Mouse (Mus musculus) liver, embryonic 15.5 days (tissue): Measurements from ENCODE around the gene Nckap5l. TPM values are rescaled to one million over a fixed set of nuclear protein-coding genes. Genes with fewer than 3 reads are reported as not detected.

Experiments used
- ATAC-seq: fragments of 200-750 bp; cut with Nextera tagmentation; 2 replicates; pipeline ENCODE4 v1.8.0; 2017; ENCODE audit warnings: moderate number of reproducible peaks, mild to moderate bottlenecking, moderate library complexity; ENCODE audit not compliant: insufficient read depth
- H3K27ac ChIP-seq: fragments of 300-500 bp; sonication (generic); replicated peaks from 2 replicates; pipeline ENCODE4 v1.5.1; 2015; ENCODE audit warnings: mild to moderate bottlenecking, inconsistent platforms
- H3K27me3 ChIP-seq: fragments of 300-500 bp; sonication (generic); 2 replicates; pipeline ENCODE4 v1.6.1; 2015; ENCODE audit warnings: mild to moderate bottlenecking, inconsistent platforms
- H3K36me3 ChIP-seq: fragments of 300-500 bp; sonication (generic); replicated peaks from 2 replicates; pipeline ENCODE4 v1.6.1; 2015; ENCODE audit warnings: moderate library complexity, mild to moderate bottlenecking, inconsistent platforms
- H3K4me1 ChIP-seq: fragments of 300-500 bp; sonication (generic); replicated peaks from 2 replicates; pipeline ENCODE4 v1.6.1; 2015; ENCODE audit warnings: inconsistent platforms
- H3K4me2 ChIP-seq: fragments of 300-500 bp; sonication (generic); 2 replicates; pipeline ENCODE4 v1.6.1; 2015; ENCODE audit warnings: moderate library complexity, mild to moderate bottlenecking, inconsistent platforms
- H3K4me3 ChIP-seq: fragments of 300-500 bp; sonication (generic); replicated peaks from 2 replicates; pipeline ENCODE4 v1.5.1; 2015; ENCODE audit warnings: mild to moderate bottlenecking, inconsistent platforms
- H3K9ac ChIP-seq: fragments of 300-500 bp; sonication (generic); 2 replicates; pipeline ENCODE4 v1.6.1; 2015; ENCODE audit warnings: moderate library complexity, mild to moderate bottlenecking, inconsistent platforms
- H3K9me3 ChIP-seq: fragments of 300-500 bp; sonication (generic); replicated peaks from 2 replicates; pipeline ENCODE4 v1.6.1; 2016; ENCODE audit warnings: inconsistent platforms
- WGBS: fragments of 180-500 bp; shearing (Covaris S2); methylation state at CpG from one replicate; pipeline ENCODE4 v1.1.7; 2015; ENCODE audit warnings: mixed read lengths; ENCODE audit not compliant: insufficient replicate concordance; 5-methylcytosine and 5-hydroxymethylcytosine counted together
- polyA plus RNA-seq: library from polyadenylated mRNA; unstranded; fragments of >200 nt; fragmentation: Nextera tagmentation; extraction: Ambion mirVana; gene quantifications from 2 replicates; pipeline ENCODE4 v1.2.1, GENCODE M21; 2015

Nckap5l gene
- polyA plus RNA-seq: 0.92 and 1.3 TPM in 2 replicates

DNA sequence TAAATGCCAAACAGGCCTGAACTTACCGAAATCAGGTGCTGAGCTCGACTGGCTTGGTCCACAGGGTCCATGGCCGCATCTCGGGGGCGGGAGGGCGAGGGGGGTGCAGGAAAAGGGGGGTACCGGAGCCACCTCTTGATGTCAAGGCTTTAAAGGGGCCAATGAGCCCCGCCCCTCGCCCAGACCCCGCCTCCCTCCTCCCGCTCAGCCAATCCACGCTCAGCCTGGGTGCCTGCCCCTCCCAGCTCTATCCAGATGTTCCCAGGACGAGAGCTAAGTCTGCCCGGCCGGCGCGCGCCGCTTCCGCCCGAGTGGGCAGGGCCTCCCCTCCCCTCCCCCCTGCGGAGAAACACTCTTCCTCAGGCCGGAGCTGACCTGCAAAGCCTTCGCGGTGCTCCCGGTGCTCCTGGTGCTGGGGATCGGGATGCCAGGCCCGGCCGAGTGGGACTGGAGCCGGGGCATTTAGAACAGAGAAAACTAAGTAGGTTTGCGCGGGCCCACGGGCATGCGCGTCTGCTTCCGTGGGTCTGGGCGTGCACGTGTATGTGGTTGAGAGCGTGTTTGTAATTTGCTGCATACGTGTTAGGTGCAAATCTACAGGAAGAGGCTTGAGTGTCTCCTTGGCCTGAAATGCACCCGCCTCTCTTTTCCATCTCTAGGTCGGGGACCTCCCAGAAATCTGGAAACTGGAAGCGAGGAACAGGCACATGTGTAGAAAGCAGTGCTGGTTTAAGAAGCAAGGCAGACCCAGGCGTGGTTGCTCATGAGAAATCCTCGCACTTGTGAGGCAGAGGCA, at the start of gene Nckap5l:
TSS of gene Nckap5l (minus strand) at position 143 of the 796 bp plus-strand sequence.
- Histone ChIP-seq H3K4me1 (peaks cover 22% of the 10 kb centered on the region), H3K9ac (peak within 1 kb of the TSS; percentile 58), H3K36me3 (no peaks in the 10 kb centered on the region), H3K4me2 (peak within 1 kb of the TSS; percentile 89), H3K9me3 (no peaks in the 10 kb centered on the region), H3K27me3 (peaks cover 13% of the 10 kb centered on the region), H3K4me3 (peak within 1 kb of the TSS; percentile 68), H3K27ac (peak within 1 kb of the TSS; percentile 0; the same call in 1 of the 2 replicates)
- ATAC-seq: peak; percentile 87
- 1% methylated on average over 43 of the region's 45 CpGs for WGBS

- WGBS: 57% methylated on average over 15 of the region's 15 CpGs
- H3K4me3 ChIP-seq: no peak overlapping the region
Measured at GRCm38 (mm10) chr15:99505324-99506095, 48.0 kb upstream of the Nckap5l start.

DNA sequence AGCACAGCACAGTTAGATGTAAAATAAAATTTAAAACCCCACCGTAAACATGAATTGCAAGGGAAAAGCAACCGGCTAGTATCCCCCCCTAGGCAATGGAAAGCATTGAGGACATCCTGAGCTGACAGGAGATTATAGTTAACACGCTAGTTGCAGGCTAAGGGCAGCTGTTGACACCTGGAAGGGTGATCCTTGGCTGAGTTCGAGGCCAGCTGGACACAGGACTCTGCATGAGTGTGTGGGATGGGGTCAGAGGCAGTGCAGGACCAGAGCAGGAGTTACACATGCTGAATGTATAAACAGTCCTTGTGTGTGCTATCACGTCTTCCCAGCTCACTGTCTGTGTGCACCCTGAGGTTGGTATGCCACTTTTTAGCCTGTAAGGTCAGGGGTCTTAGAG, 45.7 kb upstream of the Nckap5l start:
- WGBS: 56% methylated on average over 5 of the region's 5 CpGs
- no peak overlapping the region for H3K4me2 ChIP-seq
- no peak overlapping the region for H3K27ac ChIP-seq
- no peaks in the 10 kb centered on the region for H3K36me3 ChIP-seq
- H3K27me3 ChIP-seq: no peaks in the 10 kb centered on the region
- no peak overlapping the region for H3K4me3 ChIP-seq
- no peaks in the 10 kb centered on the region for H3K9me3 ChIP-seq
- H3K4me1 ChIP-seq: peaks cover 20% of the 10 kb centered on the region
- ATAC-seq: no peak
- H3K9ac ChIP-seq: no peak overlapping the region

More at GRCm38 (mm10) chr15:99505324-99506095, 48.0 kb upstream of the Nckap5l start:
- no peaks in the 10 kb centered on the region for H3K27me3 ChIP-seq
- H3K4me1 ChIP-seq: peaks cover 4% of the 10 kb centered on the region; the same call in 1 of the 2 replicates
- no peak for ATAC-seq
- H3K4me2 ChIP-seq: no peak overlapping the region
- no peaks in the 10 kb centered on the region for H3K36me3 ChIP-seq
- no peaks in the 10 kb centered on the region for H3K9me3 ChIP-seq
- H3K9ac ChIP-seq: no peak overlapping the region
- H3K27ac ChIP-seq: no peak overlapping the region

DNA sequence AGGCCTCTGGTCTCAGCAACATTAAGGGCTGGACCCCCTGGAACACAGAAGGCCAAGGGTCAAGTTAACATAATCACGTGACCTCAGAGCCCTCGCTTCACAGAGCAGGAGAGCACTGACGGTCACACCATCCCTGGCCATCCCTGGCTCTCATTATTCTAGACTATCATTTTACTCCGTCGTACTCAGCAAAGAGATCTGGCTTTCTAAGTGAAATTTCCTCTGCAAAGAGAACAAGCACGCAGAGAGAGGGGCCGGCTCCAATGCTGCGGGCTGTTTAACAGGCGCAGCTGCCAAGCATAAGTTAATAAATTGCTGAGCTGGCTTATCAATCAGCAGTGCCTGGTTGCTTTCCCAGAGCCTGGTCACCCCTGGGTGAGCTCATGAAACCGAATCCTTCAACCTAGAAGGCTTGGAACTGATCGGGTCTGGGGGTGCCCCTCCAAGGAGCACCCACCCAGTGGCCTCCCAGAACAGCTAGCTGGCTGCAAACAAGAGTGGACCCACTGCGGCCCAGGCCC, 44.8 kb upstream of the Nckap5l start:
- Histone ChIP-seq H3K4me2 (no peak overlapping the region), H3K4me1 (peaks cover 23% of the 10 kb centered on the region), H3K9ac (no peak overlapping the region), H3K9me3 (no peaks in the 10 kb centered on the region), H3K27me3 (no peaks in the 10 kb centered on the region), H3K36me3 (no peaks in the 10 kb centered on the region), H3K4me3 (no peak overlapping the region), H3K27ac (no peak overlapping the region)
- ATAC-seq: no peak
- 61% methylated on average over 12 of the region's 12 CpGs for WGBS

DNA sequence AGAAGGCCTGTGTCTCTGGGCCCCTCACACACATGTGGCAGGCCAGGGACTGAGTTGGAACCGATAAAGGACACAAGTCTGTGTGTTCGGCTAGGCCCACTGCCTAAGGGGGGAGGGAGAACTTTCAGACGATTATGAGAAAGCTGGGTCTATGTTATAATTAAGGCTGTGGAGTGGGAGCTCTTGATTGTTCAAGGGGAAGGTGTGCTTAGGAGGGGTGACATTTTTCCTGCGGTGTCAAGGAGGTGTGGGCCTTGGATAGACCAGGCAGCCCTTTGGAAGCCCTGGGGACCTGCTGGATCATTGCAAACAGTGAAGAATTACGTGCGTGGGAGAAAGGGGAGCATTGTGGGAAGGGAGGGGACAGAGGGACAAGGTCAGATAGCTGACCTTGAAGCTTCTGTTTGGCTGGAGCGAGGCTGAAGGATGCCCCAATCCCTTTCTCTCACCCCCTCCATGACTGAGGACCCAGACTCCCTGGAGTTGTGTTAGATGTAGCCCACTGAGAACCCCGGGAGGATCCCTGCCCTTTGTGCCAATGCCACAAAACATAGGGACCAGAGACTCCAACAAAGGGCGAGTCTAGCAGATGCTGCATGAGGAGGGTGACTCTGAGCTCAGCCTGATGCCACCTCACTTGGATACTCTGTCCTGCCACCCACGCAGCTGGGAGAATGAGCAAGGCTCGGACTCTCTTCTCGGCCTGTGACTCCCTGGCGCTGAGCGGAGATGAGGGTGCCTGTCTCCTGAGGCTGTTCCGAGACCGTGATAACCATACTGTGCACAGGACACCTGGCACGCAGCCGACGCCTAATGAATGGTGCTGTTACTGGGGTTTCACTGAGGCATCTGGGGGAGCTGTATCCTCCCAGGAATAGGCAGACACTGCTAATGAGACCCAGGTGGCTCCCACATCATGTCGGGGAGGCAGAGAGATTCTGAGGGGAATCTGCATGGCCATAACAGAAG, 44.0 kb upstream of the Nckap5l start:
- WGBS: 69% methylated on average over 20 of the region's 20 CpGs
- Histone ChIP-seq H3K4me2 (no peak overlapping the region), H3K9ac (no peak overlapping the region), H3K9me3 (no peaks in the 10 kb centered on the region), H3K36me3 (no peaks in the 10 kb centered on the region), H3K4me3 (no peak overlapping the region), H3K27me3 (no peaks in the 10 kb centered on the region), H3K4me1 (peaks cover 23% of the 10 kb centered on the region), H3K27ac (no peak overlapping the region)
- no peak for ATAC-seq

GRCm38 (mm10) chr15:99500320-99500719, 42.8 kb upstream of the Nckap5l start:
- WGBS: 23% methylated on average over 5 of the region's 5 CpGs
- peaks cover 23% of the 10 kb centered on the region for H3K4me1 ChIP-seq
- no peaks in the 10 kb centered on the region for H3K9me3 ChIP-seq

GRCm38 (mm10) chr15:99499726-99500125, 42.2 kb upstream of the Nckap5l start:
- H3K9ac ChIP-seq: no peak overlapping the region
- no peak overlapping the region for H3K4me2 ChIP-seq
- H3K36me3 ChIP-seq: no peaks in the 10 kb centered on the region
- H3K27me3 ChIP-seq: peaks cover 4% of the 10 kb centered on the region; the same call in 1 of the 2 replicates
- no peaks in the 10 kb centered on the region for H3K9me3 ChIP-seq
- no peak overlapping the region for H3K4me3 ChIP-seq
- H3K4me1 ChIP-seq: peaks cover 23% of the 10 kb centered on the region
- ATAC-seq: no peak
- H3K27ac ChIP-seq: no peak overlapping the region
- WGBS: 32% methylated on average over 6 of the region's 6 CpGs

More at GRCm38 (mm10) chr15:99500320-99500719, 42.8 kb upstream of the Nckap5l start:
- no peak overlapping the region for H3K4me2 ChIP-seq
- H3K36me3 ChIP-seq: no peaks in the 10 kb centered on the region
- H3K27me3 ChIP-seq: 0 out of 2 replicates have a peak, but pooled peaks cover 3% of the 10 kb centered on the region
- no peak overlapping the region for H3K9ac ChIP-seq
- H3K27ac ChIP-seq: no peak overlapping the region
- no peak overlapping the region for H3K4me3 ChIP-seq
- ATAC-seq: no peak

- H3K4me2 ChIP-seq: no peak overlapping the region
- WGBS: 19% methylated on average over 4 of the region's 4 CpGs
- no peak overlapping the region for H3K9ac ChIP-seq
- 0 out of 2 replicates have a peak overlapping the region, but pooled peaks have one; percentile 14 for H3K27ac ChIP-seq
- ATAC-seq: 0 out of 2 replicates have a peak, but pooled peaks have one; percentile 29
- no peaks in the 10 kb centered on the region for H3K36me3 ChIP-seq
- H3K4me1 ChIP-seq: peaks cover 23% of the 10 kb centered on the region
- no peaks in the 10 kb centered on the region for H3K9me3 ChIP-seq
- H3K4me3 ChIP-seq: no peak overlapping the region
- H3K27me3 ChIP-seq: peaks cover 7% of the 10 kb centered on the region; the same call in 1 of the 2 replicates
Measured at GRCm38 (mm10) chr15:99498781-99499180, 41.2 kb upstream of the Nckap5l start.

DNA sequence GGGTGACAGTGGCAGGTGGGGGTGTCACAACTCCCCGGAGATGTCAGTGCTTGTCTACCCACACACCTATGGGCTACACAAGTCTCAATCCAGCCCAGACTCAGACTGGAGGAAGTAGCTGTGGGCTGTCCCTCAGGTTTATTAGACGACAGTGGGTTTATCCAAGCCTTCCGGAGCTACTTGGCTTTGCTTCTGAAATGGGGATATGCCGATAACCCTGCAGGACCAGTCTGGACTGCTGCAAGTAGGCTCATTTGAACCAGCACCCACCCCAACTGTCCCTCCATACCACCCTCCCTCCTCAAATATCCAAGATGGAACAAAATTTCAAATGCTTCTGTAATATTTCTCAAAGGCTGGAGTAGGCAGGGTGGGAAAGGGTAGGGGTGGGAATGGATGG, 40.8 kb upstream of the Nckap5l start:
- 54% methylated on average over 4 of the region's 4 CpGs for WGBS
- Histone ChIP-seq H3K9ac (no peak overlapping the region), H3K36me3 (no peaks in the 10 kb centered on the region), H3K4me2 (no peak overlapping the region), H3K4me1 (peaks cover 23% of the 10 kb centered on the region), H3K9me3 (no peaks in the 10 kb centered on the region), H3K4me3 (no peak overlapping the region), H3K27ac (0 out of 2 replicates have a peak overlapping the region, but pooled peaks have one; percentile 14), H3K27me3 (peaks cover 7% of the 10 kb centered on the region; the same call in 1 of the 2 replicates)
- no peak for ATAC-seq
